Mouse (Mus musculus) layer of hippocampus, adult 8-10 months (tissue): ENCODE results near the gene Ep300. TPM values are rescaled to one million over a fixed set of nuclear protein-coding genes. Genes with fewer than 3 reads are reported as not detected.
"Not testable (repeated sequence)": the region's sequence is repeated elsewhere in the genome, so short reads cannot be mapped to it uniquely, and the experiment has no call there.

Experiments used
- DNase-seq, 2 experiments: peaks; one replicate each; pipeline ENCODE4 v3.0.0; 2022; ENCODE audit warnings: low spot score in 2 of 2
- total RNA-seq, 4 experiments: library from RNA; stranded (reverse); gene quantifications; 2 replicates each; pipeline ENCODE4 v1.2.4; 2022

Gene Ep300
- total RNA-seq, 4 experiments from 2014 or later: 64.5 to 80.0 (median 74.6) TPM

- DNase-seq: no peak
These were observed 9.1 kb downstream of the Ep300 start for GRCm38 (mm10) chr15:81594146-81594696.

GRCm38 (mm10) chr15:81598742-81599141 is 13.6 kb downstream of the Ep300 start:
- DNase-seq: not testable (repeated sequence)

GRCm38 (mm10) chr15:81605241-81605640 is 20.1 kb downstream of the Ep300 start:
- DNase-seq: no peak

GRCm38 (mm10) chr15:81606634-81607033 is 21.5 kb downstream of the Ep300 start:
- DNase-seq: no peak

- no peak for DNase-seq
These were observed 64.6 kb downstream of the Ep300 start for GRCm38 (mm10) chr15:81649516-81650455.

DNA sequence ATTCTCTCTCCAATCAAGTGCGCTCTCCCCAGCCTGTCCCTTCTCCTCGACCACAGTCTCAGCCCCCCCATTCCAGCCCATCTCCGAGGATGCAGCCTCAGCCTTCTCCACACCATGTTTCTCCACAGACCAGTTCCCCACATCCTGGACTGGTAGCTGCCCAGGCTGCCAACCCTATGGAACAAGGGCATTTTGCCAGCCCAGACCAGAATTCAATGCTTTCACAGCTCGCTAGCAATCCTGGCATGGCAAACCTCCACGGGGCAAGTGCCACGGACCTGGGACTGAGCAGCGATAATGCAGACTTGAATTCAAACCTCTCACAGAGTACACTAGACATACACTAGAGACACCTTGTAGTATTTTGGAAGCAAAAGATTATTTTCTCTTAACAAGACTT is 65.5 kb downstream of the Ep300 start:
- DNase-seq: no peak

DNA sequence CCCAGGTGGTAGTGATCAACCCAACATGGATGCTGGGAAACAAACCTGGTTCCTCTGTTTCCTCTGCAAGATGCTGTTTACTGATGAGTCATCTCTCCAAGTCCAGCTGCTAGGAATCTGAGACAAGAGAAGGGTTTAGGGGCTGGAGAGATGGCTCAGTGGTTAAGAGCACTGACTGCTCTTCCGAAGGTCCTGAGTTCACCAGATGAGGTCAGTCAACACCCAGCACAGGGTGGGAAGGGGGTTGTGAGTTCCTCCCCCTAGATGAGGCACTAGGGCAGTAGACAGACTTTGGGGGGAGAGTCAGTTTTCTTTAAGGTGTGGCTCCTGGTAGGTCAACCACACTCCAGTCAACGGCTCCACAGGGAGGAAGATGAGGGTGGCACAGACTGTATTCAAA is 76.5 kb downstream of the Ep300 start:
- no peak for DNase-seq

DNA sequence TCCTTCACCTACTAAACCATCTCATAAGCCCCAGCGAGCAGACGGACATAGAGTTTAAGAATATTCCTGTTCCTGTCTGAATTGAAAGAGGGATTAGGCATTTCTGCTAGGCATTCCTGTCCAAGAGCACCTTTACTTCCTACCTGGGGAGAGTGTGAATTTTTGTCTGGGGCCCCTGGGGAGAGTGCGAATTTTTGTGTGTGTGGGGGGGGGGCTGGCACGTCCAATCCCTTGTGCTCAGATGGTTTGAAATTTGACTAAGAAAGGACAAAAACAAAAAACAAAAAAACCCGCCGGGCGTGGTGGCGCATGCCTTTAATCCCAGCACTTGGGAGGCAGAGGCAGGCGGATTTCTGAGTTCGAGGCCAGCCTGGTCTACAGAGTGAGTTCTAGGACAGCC is 78.1 kb downstream of the Ep300 start:
- DNase-seq: no peak

GRCm38 (mm10) chr15:81663697-81664561 is 78.8 kb downstream of the Ep300 start, which contains the start of gene L3mbtl2:
TSS of gene L3mbtl2 (plus strand) at chr15:81663889.
- peak; percentile 89 to 91 for DNase-seq

DNA sequence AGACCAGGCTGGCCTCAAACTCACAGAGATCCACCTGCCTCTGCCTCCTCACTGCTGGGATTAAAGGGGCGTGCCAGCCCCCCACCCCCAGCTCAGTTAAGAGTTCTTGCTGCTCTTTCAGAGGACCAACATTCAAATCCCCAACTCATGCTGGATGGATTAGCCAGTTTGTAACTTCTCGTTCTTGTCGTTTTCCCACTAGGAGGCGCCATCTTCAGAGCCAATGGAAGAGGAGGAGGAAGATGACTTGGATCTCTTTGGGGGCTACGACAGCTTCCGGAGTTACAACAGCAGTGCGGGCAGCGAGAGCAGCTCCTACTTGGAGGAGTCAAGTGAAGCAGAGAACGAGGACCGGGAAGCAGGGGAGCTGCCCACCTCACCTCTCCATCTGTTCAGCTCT is 81.8 kb downstream of the Ep300 start:
- no peak for DNase-seq

GRCm38 (mm10) chr15:81670231-81670640 is 85.1 kb downstream of the Ep300 start:
- peak in 1 of 2 experiments; percentile 36 for DNase-seq

DNA sequence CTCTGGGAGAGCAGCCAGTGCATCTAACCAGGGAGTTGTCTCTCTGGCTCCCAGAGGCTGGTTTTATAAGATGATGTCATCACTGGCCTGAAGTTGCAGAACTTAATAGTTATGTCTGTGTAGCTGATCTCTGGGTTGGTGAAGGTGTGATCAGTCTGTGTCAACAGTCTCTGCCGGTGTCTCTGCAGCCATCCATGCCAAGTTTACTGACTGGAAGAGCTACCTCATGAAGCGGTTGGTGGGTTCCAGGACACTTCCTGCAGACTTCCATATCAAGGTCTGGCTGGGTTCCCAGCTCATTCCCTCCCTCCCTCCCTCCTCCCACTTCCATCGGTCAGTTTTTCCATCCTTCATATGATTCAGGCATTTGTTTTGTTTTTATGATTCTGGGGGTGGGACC is 91.5 kb downstream of the Ep300 start:
- no peak for DNase-seq

GRCm38 (mm10) chr15:81680301-81680805 is 95.2 kb downstream of the Ep300 start:
- no peak for DNase-seq

- DNase-seq: no peak
These were observed 108.3 kb downstream of the Ep300 start for GRCm38 (mm10) chr15:81693366-81693966.

DNA sequence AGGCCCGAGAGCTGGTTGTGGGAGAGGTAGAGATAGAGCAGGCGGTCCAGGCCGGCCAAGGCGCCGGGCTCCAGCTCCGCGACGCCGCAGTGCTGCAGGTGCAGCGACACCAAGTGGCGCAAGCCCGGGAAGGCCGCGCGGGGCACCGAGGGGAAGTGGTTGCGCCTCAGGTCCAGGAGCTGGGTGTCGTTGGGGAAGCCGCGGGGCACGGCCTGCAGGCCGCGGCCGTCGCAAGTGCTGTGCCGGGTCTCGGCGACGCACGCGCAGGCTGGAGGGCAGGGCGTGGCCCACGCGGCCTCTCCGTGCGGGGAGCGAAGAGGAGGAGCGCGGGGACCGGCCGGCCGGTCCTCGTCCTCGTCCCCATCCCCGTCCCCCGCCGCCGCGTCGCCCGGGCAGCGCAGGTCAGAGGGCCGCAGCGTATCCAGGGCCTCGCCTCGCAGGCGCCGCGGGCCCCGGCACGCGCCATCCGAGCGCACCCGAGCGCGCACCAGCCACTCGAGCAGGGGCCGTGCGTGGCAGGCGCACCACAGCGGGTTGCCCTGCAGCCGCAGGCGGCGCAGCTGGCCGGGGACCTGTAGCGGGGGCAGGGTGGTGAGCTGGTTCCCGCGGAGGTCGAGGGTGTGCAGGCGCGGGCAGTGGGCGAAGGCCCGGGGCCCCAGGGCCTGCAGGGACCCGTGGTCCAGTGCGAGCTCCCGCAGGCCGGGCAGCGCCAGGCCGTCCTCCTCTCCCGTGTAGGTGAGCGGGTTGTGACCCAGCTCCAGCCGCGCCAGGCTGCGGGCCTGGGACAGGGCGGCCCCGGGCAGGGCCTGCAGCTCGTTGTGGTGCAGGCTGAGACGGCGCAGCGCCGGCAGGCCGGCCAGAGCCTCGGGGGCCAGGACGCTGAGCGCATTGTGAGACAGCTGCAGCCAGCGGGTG is 109.1 kb downstream of the Ep300 start:
- peak; percentile 40 to 64 for DNase-seq

DNA sequence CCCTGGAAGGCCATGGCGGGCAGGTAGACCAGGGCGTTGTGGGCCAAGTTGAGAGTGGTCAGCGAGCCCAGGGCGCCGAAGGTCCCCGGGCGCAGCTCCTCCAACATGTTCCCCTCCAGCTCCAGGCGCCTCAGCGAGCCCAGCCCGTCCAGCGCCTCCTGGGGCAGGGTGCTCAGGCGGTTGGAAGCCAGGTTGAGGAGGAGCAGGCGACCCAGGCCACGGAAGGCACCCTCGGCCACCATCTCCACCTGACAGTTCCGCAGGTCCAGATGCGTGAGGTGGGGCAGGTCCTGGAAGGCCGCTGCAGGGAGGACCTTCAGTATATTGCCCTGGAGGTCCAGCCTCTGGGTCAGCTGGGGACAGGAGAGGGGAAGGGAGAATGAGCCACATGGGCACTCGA is 109.7 kb downstream of the Ep300 start:
- DNase-seq: no peak

DNA sequence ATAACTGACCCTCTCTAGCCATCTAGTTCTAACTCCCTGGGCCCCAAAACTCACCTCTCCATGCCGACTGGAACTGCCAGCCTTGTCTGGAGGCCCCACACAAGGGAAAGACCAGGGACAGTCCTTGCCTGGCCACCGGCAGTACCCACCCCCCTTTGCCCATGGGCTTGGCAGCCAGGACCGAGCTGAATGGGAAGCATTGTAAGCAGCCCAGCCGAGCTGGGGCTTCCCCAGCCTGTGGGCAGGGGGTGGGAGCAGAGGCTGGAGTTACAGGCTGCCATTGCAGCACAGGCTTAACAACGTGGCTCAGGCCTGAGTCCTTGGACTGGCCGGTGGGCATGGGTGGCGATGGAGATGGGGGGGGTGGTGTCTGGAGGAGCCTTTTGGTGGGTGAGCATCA is 112.0 kb downstream of the Ep300 start, which contains the start of gene Chadl:
Gene Chadl (minus strand): TSS at position 113 of the 400 bp plus-strand sequence.
- DNase-seq: peak; percentile 42 to 48

GRCm38 (mm10) chr15:81697847-81698246 is 112.7 kb downstream of the Ep300 start:
- DNase-seq: peak in 1 of 2 experiments; percentile 28

- DNase-seq: no peak
These were observed 113.4 kb downstream of the Ep300 start for GRCm38 (mm10) chr15:81698532-81698931.

GRCm38 (mm10) chr15:81700161-81700560 is 115.0 kb downstream of the Ep300 start:
- DNase-seq: no peak
